Mouse (Mus musculus) heart, postnatal 0 days (tissue): ENCODE results near the gene Eapp.
"Not testable (repeated sequence)": the region's sequence is repeated elsewhere in the genome, so short reads cannot be mapped to it uniquely, and the experiment has no call there.

Source experiments
- CTCF ChIP-seq: IDR thresholded peaks from 2 replicates; pipeline ENCODE4 v1.5.1; 2016; ENCODE audit warnings: antibody characterized with exemption, control low read depth, low read depth
- EP300 ChIP-seq: IDR thresholded peaks from 2 replicates; pipeline ENCODE4 v1.6.1; 2016; ENCODE audit warnings: antibody characterized with exemption, low read depth

DNA sequence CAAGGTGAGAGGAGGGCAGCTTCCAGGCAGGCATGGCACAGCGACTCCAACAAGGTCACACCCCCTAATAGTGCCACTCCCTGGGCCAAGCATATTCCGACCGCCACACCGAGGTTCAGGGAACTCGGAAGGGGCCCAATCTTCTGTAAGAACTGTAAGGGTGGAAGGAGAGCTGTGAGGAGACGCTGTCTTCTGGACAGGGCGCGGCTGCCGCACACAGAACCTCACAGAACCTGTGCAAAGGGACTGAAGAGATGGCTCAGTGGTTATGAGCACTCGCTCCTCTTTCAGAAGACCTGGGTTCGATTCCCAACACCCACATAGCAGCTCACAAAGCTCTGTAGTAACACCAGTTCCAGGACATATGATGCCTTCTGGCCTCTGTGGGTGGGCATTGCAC lies 21.8 kb upstream of the Eapp start:
- not testable (repeated sequence) for TF ChIP-seq CTCF, EP300
